Mouse (Mus musculus) MEL (cell line): ENCODE measurements at regions not wholly inside any gene's neighbourhood (a gene's known extent, or its start where the extent isn't known, plus 50 kb on each side); places are given as distances from the start of the nearest gene placed in this dataset.

ENCODE experiments used
- DNase-seq: peaks from one replicate; pipeline ENCODE4 v3.0.0; 2011; ENCODE audit warnings: low read depth, low spot score
- H3K27ac ChIP-seq: 2 replicates; pipeline ENCODE4 v1.5.1; 2012; ENCODE audit warnings: low read depth, mild to moderate bottlenecking, control low read depth, low read length, moderate library complexity; ENCODE audit not compliant: control insufficient read depth
- H3K27me3 ChIP-seq, 2 experiments: fragments of 150-350 bp in 1 of 2; sonication (generic) in 1 of 2; 2 replicates each; pipeline ENCODE4 v1.6.1; 2012; ENCODE audit warnings: low read length in 2 of 2, mild to moderate bottlenecking in 2 of 2, improper control_type of control experiment in 1 of 2, moderate library complexity in 1 of 2; ENCODE audit not compliant: insufficient read depth in 2 of 2, control insufficient read depth in 1 of 2
- H3K36me3 ChIP-seq, 2 experiments: 2 replicates each; pipeline ENCODE4 v1.6.1; 2012 to 2014; ENCODE audit warnings: low read length in 2 of 2, improper control_type of control experiment in 1 of 2, inconsistent platforms in 1 of 2, mild to moderate bottlenecking in 1 of 2; ENCODE audit not compliant: insufficient read depth in 2 of 2, control insufficient read depth in 1 of 2
- H3K4me1 ChIP-seq, 2 experiments: fragments of 150-350 bp in 1 of 2; sonication (generic) in 1 of 2; 2 replicates each; pipeline ENCODE4 v1.6.1; 2012; ENCODE audit warnings: low read length in 2 of 2, improper control_type of control experiment in 1 of 2, mild to moderate bottlenecking in 1 of 2; ENCODE audit not compliant: insufficient read depth in 2 of 2, control insufficient read depth in 1 of 2
- H3K4me3 ChIP-seq, 2 experiments: fragments of 150-350 bp in 1 of 2; sonication (generic) in 1 of 2; 2 replicates each; pipeline ENCODE4 v1.5.1; 2012; ENCODE audit warnings: low read depth in 2 of 2, low read length in 2 of 2, mild to moderate bottlenecking in 2 of 2, moderate library complexity in 2 of 2, control low read depth in 1 of 2, improper control_type of control experiment in 1 of 2; ENCODE audit not compliant: control insufficient read depth in 1 of 2, insufficient read depth in 1 of 2
- H3K79me2 ChIP-seq: 2 replicates; pipeline ENCODE4 v1.6.1; 2012; ENCODE audit warnings: mild to moderate bottlenecking, low read length, moderate library complexity; ENCODE audit not compliant: control insufficient read depth, poor library complexity, insufficient read depth
- H3K9ac ChIP-seq: 2 replicates; pipeline ENCODE4 v1.6.1; 2012; ENCODE audit warnings: low read depth, mild to moderate bottlenecking, control low read depth, low read length, moderate library complexity; ENCODE audit not compliant: control insufficient read depth, poor library complexity, severe bottlenecking
- H3K9me3 ChIP-seq: fragments of 150-350 bp; sonication (generic); replicated peaks from 2 replicates; pipeline ENCODE4 v1.6.1; 2012; ENCODE audit warnings: mild to moderate bottlenecking, low read length, improper control_type of control experiment, moderate library complexity; ENCODE audit not compliant: insufficient read depth
- BHLHE40 ChIP-seq: IDR thresholded peaks from 2 replicates; pipeline ENCODE4 v1.6.1; 2012; ENCODE audit warnings: low read depth, mild to moderate bottlenecking, inconsistent platforms, low read length, improper control_type of control experiment, borderline replicate concordance
- CHD1 ChIP-seq: IDR thresholded peaks from 2 replicates; pipeline ENCODE4 v1.6.1; 2012; ENCODE audit warnings: low read depth, mild to moderate bottlenecking, inconsistent platforms, low read length, improper control_type of control experiment
- ETS1 ChIP-seq: IDR thresholded peaks from 2 replicates; pipeline ENCODE4 v1.6.1; 2012; ENCODE audit warnings: low read depth, mild to moderate bottlenecking, inconsistent platforms, low read length, improper control_type of control experiment, moderate library complexity
- GABPA ChIP-seq: IDR thresholded peaks from 2 replicates; pipeline ENCODE4 v1.6.1; 2012; ENCODE audit warnings: low read depth, mild to moderate bottlenecking, inconsistent platforms, low read length, improper control_type of control experiment, moderate library complexity
- GATA1 ChIP-seq: IDR thresholded peaks from 2 replicates; pipeline ENCODE4 v1.6.1; 2011; ENCODE audit warnings: low read depth, low read length, improper control_type of control experiment
- HCFC1 ChIP-seq: IDR thresholded peaks from 2 replicates; pipeline ENCODE4 v1.6.1; 2012; ENCODE audit warnings: low read depth, mild to moderate bottlenecking, inconsistent platforms, low read length, improper control_type of control experiment, moderate library complexity
- JUND ChIP-seq: IDR thresholded peaks from 2 replicates; pipeline ENCODE4 v1.6.1; 2011; ENCODE audit warnings: low read depth, mild to moderate bottlenecking, improper control_type of control experiment, low read length
- KAT2A ChIP-seq: conservative IDR thresholded peaks from 2 replicates; pipeline ENCODE4 v1.6.1; 2012; ENCODE audit warnings: low read depth, low read length, improper control_type of control experiment, inconsistent platforms
- MAZ ChIP-seq: IDR thresholded peaks from 2 replicates; pipeline ENCODE4 v1.6.1; 2012; ENCODE audit warnings: low read depth, mild to moderate bottlenecking, inconsistent platforms, low read length, improper control_type of control experiment
- NELFE ChIP-seq: IDR thresholded peaks from 2 replicates; pipeline ENCODE4 v1.6.1; 2011; ENCODE audit warnings: low read depth, low read length, improper control_type of control experiment
- POLR2AphosphoS5 ChIP-seq: IDR thresholded peaks from 2 replicates; pipeline ENCODE4 v1.6.1; 2012; ENCODE audit warnings: low read depth, borderline replicate concordance, mild to moderate bottlenecking, inconsistent platforms, low read length, moderate library complexity, mixed read lengths
- RAD21 ChIP-seq: IDR thresholded peaks from 2 replicates; pipeline ENCODE4 v1.6.1; 2011; ENCODE audit warnings: mild to moderate bottlenecking, low read depth, low read length, improper control_type of control experiment
- RCOR1 ChIP-seq: IDR thresholded peaks from 2 replicates; pipeline ENCODE4 v1.6.1; 2012; ENCODE audit warnings: low read depth, mild to moderate bottlenecking, inconsistent platforms, low read length, improper control_type of control experiment
- SIN3A ChIP-seq: IDR thresholded peaks from 2 replicates; pipeline ENCODE4 v1.6.1; 2012; ENCODE audit warnings: low read length, improper control_type of control experiment, inconsistent platforms
- TCF12 ChIP-seq: IDR thresholded peaks from 2 replicates; pipeline ENCODE4 v1.6.1; 2014; ENCODE audit warnings: low read depth, mild to moderate bottlenecking, inconsistent platforms, low read length, improper control_type of control experiment, moderate library complexity
- UBTF ChIP-seq: IDR thresholded peaks from 2 replicates; pipeline ENCODE4 v1.6.1; 2012; ENCODE audit warnings: low read depth, mild to moderate bottlenecking, inconsistent platforms, low read length, improper control_type of control experiment, moderate library complexity, borderline replicate concordance; ENCODE audit not compliant: insufficient read depth
- ZC3H11A ChIP-seq: IDR thresholded peaks from 2 replicates; pipeline ENCODE4 v1.6.1; 2012; ENCODE audit warnings: low read depth, mild to moderate bottlenecking, inconsistent platforms, low read length, improper control_type of control experiment
- ZMIZ1 ChIP-seq: IDR thresholded peaks from 2 replicates; pipeline ENCODE4 v1.6.1; 2012; ENCODE audit warnings: low read depth, mild to moderate bottlenecking, inconsistent platforms, low read length, improper control_type of control experiment, moderate library complexity

GRCm38 (mm10) chr7:36491173-36491581 is 206.7 kb upstream of the Tshz3 start:
- no peak overlapping the region for H3K27ac ChIP-seq
- H3K79me2 ChIP-seq, result no peaks in the 10 kb centered on the region
- TF ChIP-seq TCF12 (no peak), HCFC1 (no peak), MAZ (no peak), CHD1 (no peak), SIN3A (no peak), ZC3H11A (no peak), KAT2A (no peak), GATA1 (no peak), ETS1 (no peak), ZMIZ1 (no peak), BHLHE40 (no peak), UBTF (no peak), RCOR1 (no peak), GABPA (no peak), RAD21 (no peak)
- DNase-seq, result no peak
- H3K27me3 ChIP-seq, result no peaks in the 10 kb centered on the region
- H3K4me1 ChIP-seq, result no peaks in the 10 kb centered on the region
- H3K9ac ChIP-seq, result no peak overlapping the region
- H3K4me3 ChIP-seq, result no peak overlapping the region
- no peaks in the 10 kb centered on the region for H3K9me3 ChIP-seq
- no peaks in the 10 kb centered on the region for H3K36me3 ChIP-seq

- no peak overlapping the region for H3K27ac ChIP-seq
- no peaks in the 10 kb centered on the region for H3K9me3 ChIP-seq
- H3K79me2 ChIP-seq, result no peaks in the 10 kb centered on the region
- H3K4me3 ChIP-seq, result no peak overlapping the region
- TF ChIP-seq TCF12 (no peak), GABPA (no peak), MAZ (no peak), POLR2AphosphoS5 (no peak), JUND (no peak), ETS1 (no peak), NELFE (no peak), GATA1 (no peak), CHD1 (no peak)
- no peaks in the 10 kb centered on the region for H3K4me1 ChIP-seq
- H3K9ac ChIP-seq, result no peak overlapping the region
- no peak for DNase-seq
- H3K27me3 ChIP-seq, result no peaks in the 10 kb centered on the region
- no peaks in the 10 kb centered on the region for H3K36me3 ChIP-seq
Measured at GRCm38 (mm10) chr7:36504010-36504875, 193.7 kb upstream of the Tshz3 start.
